Mouse (Mus musculus): ENCODE data around the gene Nubp1.

Gene Nubp1

DNA sequence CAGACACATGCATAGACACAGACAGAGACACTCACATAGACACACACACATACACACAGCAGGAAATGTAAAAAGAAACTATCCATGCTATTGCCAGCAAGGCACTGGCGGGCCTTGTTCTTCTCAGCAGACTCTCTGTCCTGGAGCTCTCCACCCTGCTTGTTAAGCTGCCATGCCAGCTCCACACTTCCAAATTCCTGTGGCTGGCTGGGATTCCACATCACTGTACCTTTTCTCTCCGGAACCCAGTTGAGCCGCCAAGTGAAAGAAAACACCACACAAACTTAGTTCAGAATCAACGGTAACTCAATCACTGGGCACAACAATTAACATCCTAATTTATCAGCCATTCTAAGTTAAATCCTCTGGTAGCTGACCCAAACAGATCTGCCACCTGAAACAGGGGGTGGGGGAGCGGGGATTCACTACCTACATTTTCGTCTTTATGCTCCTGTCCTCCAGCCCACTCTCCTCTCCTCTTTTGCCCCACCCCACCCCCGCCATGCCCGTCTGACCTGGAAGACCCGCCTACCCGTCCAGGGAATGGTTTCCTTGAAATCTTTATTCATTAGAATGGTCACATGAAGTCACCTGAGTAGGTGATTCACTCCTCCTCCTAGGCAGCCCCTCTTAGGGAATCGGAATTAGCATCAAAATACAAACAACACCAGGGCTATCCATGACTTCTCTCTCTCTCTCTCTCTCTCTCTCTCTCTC lies 55.8 kb downstream of the Nubp1 start:
- no peak for DNase-seq (ENCODE audit: low spot score in 2 of 2)

DNA sequence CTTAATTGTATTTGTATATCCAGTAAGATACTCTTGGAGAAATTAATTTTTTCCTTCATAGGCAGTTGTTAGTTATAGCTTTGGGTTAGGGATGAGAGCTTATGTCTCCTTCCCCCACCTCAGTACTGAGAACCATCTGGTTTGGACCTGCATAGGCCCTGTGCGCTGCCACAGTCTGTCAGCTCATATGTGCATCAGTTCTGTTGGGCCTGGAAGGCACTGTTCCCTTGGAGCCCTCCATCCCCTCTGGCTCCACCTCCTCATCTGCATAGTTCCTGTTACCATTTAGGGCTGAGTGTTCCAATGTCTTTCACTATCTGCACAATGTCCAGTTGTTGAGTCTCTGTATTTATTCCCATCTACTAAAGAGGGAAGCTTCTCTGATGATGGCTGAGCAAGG lies 56.5 kb downstream of the Nubp1 start:
- no peak for DNase-seq (ENCODE audit: low spot score in 2 of 2)

DNA sequence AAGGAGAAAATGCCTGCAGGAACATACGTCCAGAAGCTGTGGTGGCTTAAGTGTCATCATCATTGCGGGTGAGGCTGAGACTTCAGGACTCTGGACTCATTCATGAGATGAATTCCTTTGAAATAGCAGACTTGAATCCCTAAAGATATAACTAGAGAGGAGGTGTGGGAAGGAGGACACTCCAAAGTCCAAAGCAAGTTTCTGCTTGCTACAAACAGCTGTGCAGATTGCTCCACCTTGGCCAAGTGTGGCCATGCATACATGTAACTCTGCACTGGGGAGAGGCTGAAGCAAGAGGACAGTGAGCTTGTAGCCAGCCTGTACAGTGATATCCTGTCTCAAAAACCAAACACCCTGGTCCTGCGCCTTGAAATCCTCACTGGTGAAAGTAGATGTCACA lies 60.2 kb downstream of the Nubp1 start:
- no peak for DNase-seq (ENCODE audit: low spot score in 2 of 2)
